Mouse (Mus musculus) C2C12 (cell line): ENCODE results near the gene Sde2. TPM values are rescaled to one million over a fixed set of nuclear protein-coding genes. Genes with fewer than 3 reads are reported as not detected.
A peak's percentile ranks its signal among the peaks of the same experiment; 100 is the strongest.

Experiments
- H3K27me3 ChIP-seq: one replicate; pipeline ENCODE4 v1.6.1; 2011; ENCODE audit not compliant: control insufficient read depth, insufficient read depth, insufficient read length
- H3K36me3 ChIP-seq: one replicate; pipeline ENCODE4 v1.6.1; 2011; ENCODE audit not compliant: control insufficient read depth, insufficient read depth
- H3K4me3 ChIP-seq: one replicate; pipeline ENCODE4 v1.5.1; 2011; ENCODE audit warnings: mild to moderate bottlenecking, control low read depth; ENCODE audit not compliant: poor library complexity, insufficient read depth, severe bottlenecking
- H3K79me2 ChIP-seq: one replicate; pipeline ENCODE4 v1.6.1; 2011; ENCODE audit not compliant: control insufficient read depth, insufficient read depth
- H3K79me3 ChIP-seq: one replicate; pipeline ENCODE4 v1.6.1; 2011; ENCODE audit warnings: low read depth, control low read depth
- H3ac ChIP-seq: one replicate; pipeline ENCODE3; 2011; ENCODE audit warnings: low read depth; ENCODE audit not compliant: control insufficient read depth, insufficient read length
- CEBPB ChIP-seq: IDR thresholded peaks from one replicate; pipeline ENCODE4 v1.6.1; 2011; ENCODE audit warnings: low read depth, mild to moderate bottlenecking, control low read depth, moderate library complexity
- CTCF ChIP-seq: IDR thresholded peaks from one replicate; pipeline ENCODE4 v1.5.1; 2011; ENCODE audit not compliant: control insufficient read depth, insufficient read depth, insufficient read length
- FOSL1 ChIP-seq: IDR thresholded peaks from one replicate; pipeline ENCODE4 v1.8.0; 2011; ENCODE audit warnings: mild to moderate bottlenecking, low read length; ENCODE audit not compliant: poor library complexity, insufficient read depth, severe bottlenecking
- MAX ChIP-seq: IDR thresholded peaks from one replicate; pipeline ENCODE4 v1.6.1; 2011; ENCODE audit warnings: mild to moderate bottlenecking, control low read depth
- MYOD1 ChIP-seq: IDR thresholded peaks from one replicate; pipeline ENCODE4 v1.6.1; 2011; ENCODE audit warnings: low read depth; ENCODE audit not compliant: control insufficient read depth, insufficient read length
- MYOG ChIP-seq: IDR thresholded peaks from one replicate; pipeline ENCODE4 v1.6.1; 2011; ENCODE audit not compliant: control insufficient read depth, insufficient read length; ENCODE audit errors: extremely low read depth
- USF1 ChIP-seq: IDR thresholded peaks from one replicate; pipeline ENCODE4 v1.6.1; 2011; ENCODE audit warnings: low read depth, mild to moderate bottlenecking, control low read depth, moderate library complexity
- polyA plus RNA-seq: library from polyadenylated mRNA; unstranded; fragments of >200 nt; fragmentation: generic; extraction: Trizol; gene quantifications from one replicate; pipeline ENCODE4 v1.2.1, GENCODE M21; 2012; ENCODE audit warnings: missing spikeins

Sde2 gene
- polyA plus RNA-seq, 1 experiment, result 17.7 TPM

DNA sequence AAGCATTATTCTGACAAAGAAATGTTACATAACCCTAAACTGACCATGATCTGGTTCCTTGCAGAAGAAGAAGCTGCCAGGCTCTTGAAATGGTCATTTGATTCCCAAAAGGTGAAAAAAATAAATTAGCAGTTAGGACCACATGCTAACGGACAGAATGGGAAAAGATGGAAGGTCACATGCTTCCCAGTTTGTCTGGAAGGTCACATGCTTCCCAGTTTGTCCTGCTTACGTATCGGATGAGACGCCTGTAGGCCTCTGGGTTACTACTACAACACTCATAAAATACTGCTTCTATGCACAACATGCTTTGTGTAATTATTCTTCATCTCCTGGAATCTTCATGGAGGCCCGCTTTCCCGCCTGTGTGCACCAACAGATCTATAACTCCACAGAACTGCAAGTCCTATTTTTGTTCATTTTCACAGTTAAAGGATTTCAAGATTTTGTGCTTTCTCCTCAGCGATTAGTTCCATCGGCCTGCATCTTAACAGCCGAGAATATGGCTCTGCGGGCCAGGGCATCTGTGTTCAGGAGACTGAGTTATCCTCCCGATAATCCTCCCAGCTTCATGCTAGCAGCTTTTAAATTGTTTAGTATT is 1.1 kb upstream of the Sde2 start:
- TF ChIP-seq MYOD1 (no peak), USF1 (peak; percentile 69)
- no peaks in the 10 kb centered on the region for H3K27me3 ChIP-seq
- peak overlapping the region; percentile 53 for H3ac ChIP-seq
- H3K79me2 ChIP-seq, result peaks cover 38% of the 10 kb centered on the region
- H3K4me3 ChIP-seq, result peak overlapping the region; percentile 29
- peaks cover 31% of the 10 kb centered on the region for H3K79me3 ChIP-seq
- H3K36me3 ChIP-seq, result peaks cover 5% of the 10 kb centered on the region

GRCm38 (mm10) chr1:180858763-180859162 is 7.8 kb downstream of the Sde2 start:
- Histone ChIP-seq H3K36me3 (peaks cover 82% of the 10 kb centered on the region), H3ac (no peak overlapping the region), H3K79me3 (peaks cover 16% of the 10 kb centered on the region), H3K4me3 (no peak overlapping the region), H3K79me2 (peaks cover 27% of the 10 kb centered on the region), H3K27me3 (no peaks in the 10 kb centered on the region)
- TF ChIP-seq CTCF, result no peak
- no peak for TF ChIP-seq MAX
- no peak for TF ChIP-seq FOSL1
- TF ChIP-seq CEBPB, result no peak
- no peak for TF ChIP-seq MYOG
- TF ChIP-seq MYOD1, result no peak
- TF ChIP-seq USF1, result no peak

- Histone ChIP-seq H3K4me3 (no peak overlapping the region), H3K79me3 (peaks cover 8% of the 10 kb centered on the region), H3ac (no peak overlapping the region), H3K27me3 (no peaks in the 10 kb centered on the region), H3K36me3 (peaks cover 88% of the 10 kb centered on the region), H3K79me2 (peaks cover 28% of the 10 kb centered on the region)
- TF ChIP-seq MYOG (no peak), MYOD1 (no peak), CTCF (no peak), USF1 (no peak), CEBPB (no peak), FOSL1 (no peak), MAX (no peak)
These were observed 9.1 kb downstream of the Sde2 start for GRCm38 (mm10) chr1:180860030-180860429.

GRCm38 (mm10) chr1:180863606-180864005 is 12.7 kb downstream of the Sde2 start:
- no peak overlapping the region for H3ac ChIP-seq
- H3K4me3 ChIP-seq, result no peak overlapping the region
- TF ChIP-seq MYOG (no peak), USF1 (no peak), FOSL1 (no peak), CEBPB (no peak), MYOD1 (no peak), CTCF (peak; percentile 23), MAX (no peak)
- H3K27me3 ChIP-seq, result no peaks in the 10 kb centered on the region
- H3K79me2 ChIP-seq, result peaks cover 15% of the 10 kb centered on the region
- H3K36me3 ChIP-seq, result peaks cover 85% of the 10 kb centered on the region
- no peaks in the 10 kb centered on the region for H3K79me3 ChIP-seq

DNA sequence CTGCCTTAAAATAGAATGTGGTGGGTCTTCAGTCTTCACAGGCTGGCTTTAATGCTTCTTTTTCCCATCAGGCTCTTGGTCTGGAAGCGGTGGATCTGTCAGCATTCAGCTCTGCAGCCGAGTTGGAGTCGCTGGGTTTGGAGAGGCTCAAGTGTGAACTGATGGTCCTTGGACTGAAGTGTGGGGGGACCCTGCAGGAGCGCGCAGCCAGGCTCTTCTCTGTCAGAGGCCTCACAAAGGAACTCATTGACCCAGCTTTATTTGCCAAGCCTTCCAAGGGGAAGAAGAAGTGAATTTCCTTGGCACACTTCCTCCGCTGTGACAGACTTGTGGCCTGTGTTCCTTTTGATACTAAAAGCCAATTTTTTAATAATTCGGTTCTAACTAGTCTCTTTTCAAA is 15.1 kb downstream of the Sde2 start:
- Histone ChIP-seq H3K79me3 (no peaks in the 10 kb centered on the region), H3K27me3 (no peaks in the 10 kb centered on the region), H3K79me2 (peaks cover 15% of the 10 kb centered on the region), H3K4me3 (no peak overlapping the region), H3K36me3 (peaks cover 61% of the 10 kb centered on the region), H3ac (no peak overlapping the region)
- TF ChIP-seq MYOD1 (no peak), MAX (no peak), CEBPB (no peak), CTCF (no peak), MYOG (no peak), FOSL1 (no peak), USF1 (no peak)

DNA sequence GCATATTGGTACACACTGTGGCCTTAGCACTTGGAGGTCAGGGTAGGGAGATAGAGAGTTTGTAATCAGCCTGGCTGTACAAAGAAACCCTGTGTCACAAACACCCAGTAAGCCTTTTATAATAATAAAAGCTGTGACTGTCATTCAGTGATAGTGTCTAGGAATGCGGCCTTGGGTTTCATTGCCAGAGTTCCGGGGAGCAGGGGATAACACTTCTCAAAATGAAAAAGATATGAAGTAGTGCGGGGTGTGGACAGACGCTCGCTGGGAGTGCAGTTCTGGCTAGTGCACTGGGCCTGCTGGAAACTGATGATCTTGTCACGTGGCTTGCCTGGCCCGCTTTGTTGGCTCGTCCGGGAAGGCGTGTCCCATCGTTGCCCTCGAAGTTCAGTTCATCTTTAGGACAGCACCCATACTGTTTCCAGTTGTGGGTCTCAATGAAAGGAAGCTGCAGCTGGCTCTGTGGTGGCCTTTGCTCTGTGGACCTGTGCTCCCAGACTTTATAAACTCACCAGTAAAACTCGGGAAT is 19.3 kb downstream of the Sde2 start:
- H3K79me2 ChIP-seq, result no peaks in the 10 kb centered on the region
- H3K27me3 ChIP-seq, result no peaks in the 10 kb centered on the region
- H3ac ChIP-seq, result no peak overlapping the region
- TF ChIP-seq CTCF (no peak), USF1 (no peak), CEBPB (no peak), MYOD1 (no peak), MAX (no peak), MYOG (no peak)
- H3K79me3 ChIP-seq, result no peaks in the 10 kb centered on the region
- H3K36me3 ChIP-seq, result peaks cover 26% of the 10 kb centered on the region
- H3K4me3 ChIP-seq, result no peak overlapping the region
